Mouse (Mus musculus) ES-Bruce4 (cell line): ENCODE results near the gene Txn2.

Source experiments
- CTCF ChIP-seq: IDR thresholded peaks from one replicate; pipeline ENCODE4 v1.8.1; 2011; ENCODE audit warnings: low read depth, low read length
- EP300 ChIP-seq: IDR thresholded peaks from 2 replicates; pipeline ENCODE4 v1.6.1; 2011; ENCODE audit warnings: low read depth, low read length; ENCODE audit not compliant: insufficient read depth
- POLR2A ChIP-seq: IDR thresholded peaks from one replicate; pipeline ENCODE4 v1.8.1; 2011; ENCODE audit warnings: low read length; ENCODE audit not compliant: insufficient read depth

- peak; percentile 97 for TF ChIP-seq EP300
- no peak for TF ChIP-seq POLR2A
- TF ChIP-seq CTCF = no peak
Measured at GRCm38 (mm10) chr15:77911065-77911464, 17.7 kb downstream of the Txn2 start.
